Mouse (Mus musculus) layer of hippocampus, adult 9-11 months (tissue): ENCODE measurements around the gene Pde1a.

Source experiments
- DNase-seq: peaks from one replicate; pipeline ENCODE4 v3.0.0; 2022

The Pde1a gene

GRCm38 (mm10) chr2:80128861-80129698, at the start of gene Pde1a:
TSS of gene Pde1a (minus strand) at chr2:80129458.
- DNase-seq = peak; percentile 62

GRCm38 (mm10) chr2:80178608-80179280, 49.5 kb upstream of the Pde1a start:
- no peak for DNase-seq

GRCm38 (mm10) chr2:80178154-80178553, 48.9 kb upstream of the Pde1a start:
- DNase-seq = no peak

GRCm38 (mm10) chr2:80168103-80168502, 38.8 kb upstream of the Pde1a start:
- DNase-seq = no peak

GRCm38 (mm10) chr2:80158784-80159183, 29.5 kb upstream of the Pde1a start:
- no peak for DNase-seq

GRCm38 (mm10) chr2:80158196-80158595, 28.9 kb upstream of the Pde1a start:
- DNase-seq = no peak

GRCm38 (mm10) chr2:80150019-80150418, 20.8 kb upstream of the Pde1a start:
- DNase-seq = no peak

- peak; percentile 44 for DNase-seq
Observed at GRCm38 (mm10) chr2:80149332-80149731, 20.1 kb upstream of the Pde1a start.

- no peak for DNase-seq
Observed at GRCm38 (mm10) chr2:80135076-80135475, 5.8 kb upstream of the Pde1a start.

GRCm38 (mm10) chr2:80132677-80133076, 3.4 kb upstream of the Pde1a start:
- DNase-seq = no peak

GRCm38 (mm10) chr2:80126663-80127062, 2.6 kb downstream of the Pde1a start:
- no peak for DNase-seq

- no peak for DNase-seq
Observed at GRCm38 (mm10) chr2:80086891-80087290, 42.4 kb downstream of the Pde1a start.

- DNase-seq = no peak
Observed at GRCm38 (mm10) chr2:80080090-80080821, 49.0 kb downstream of the Pde1a start.

- no peak for DNase-seq
Observed at GRCm38 (mm10) chr2:80079618-80080017, 49.6 kb downstream of the Pde1a start.

- peak; percentile 22 for DNase-seq
Observed at GRCm38 (mm10) chr2:80076323-80076722, 52.9 kb downstream of the Pde1a start.

GRCm38 (mm10) chr2:80074531-80074930, 54.7 kb downstream of the Pde1a start:
- DNase-seq = no peak

- DNase-seq = no peak
Observed at GRCm38 (mm10) chr2:80074046-80074445, 55.2 kb downstream of the Pde1a start.

GRCm38 (mm10) chr2:80073426-80073825, 55.8 kb downstream of the Pde1a start:
- no peak for DNase-seq

- DNase-seq = no peak
Observed at GRCm38 (mm10) chr2:80069745-80070144, 59.5 kb downstream of the Pde1a start.

GRCm38 (mm10) chr2:80066449-80066848, 62.8 kb downstream of the Pde1a start:
- DNase-seq = no peak

GRCm38 (mm10) chr2:80056062-80056461, 73.2 kb downstream of the Pde1a start:
- DNase-seq = no peak

- no peak for DNase-seq
Observed at GRCm38 (mm10) chr2:80054042-80054441, 75.2 kb downstream of the Pde1a start.

- DNase-seq = no peak
Observed at GRCm38 (mm10) chr2:80046751-80047513, 82.3 kb downstream of the Pde1a start.
